Mouse (Mus musculus) megakaryocyte, embryonic 14.5 days (primary cell): ENCODE data around the gene Brms1.

ENCODE experiments used
- FLI1 ChIP-seq: IDR thresholded peaks from 2 replicates; pipeline ENCODE4 v1.6.1; 2012; ENCODE audit warnings: low read length, inconsistent platforms, mixed read lengths
- GATA1 ChIP-seq: IDR thresholded peaks from 3 replicates; pipeline ENCODE4 v1.6.1; 2012; ENCODE audit warnings: mixed read lengths, low read length, inconsistent platforms, borderline replicate concordance

- TF ChIP-seq FLI1 (no peak), GATA1 (no peak)
Observed at GRCm38 (mm10) chr19:5013138-5013537, 28.0 kb upstream of the Brms1 start.
